Mouse (Mus musculus) testis, postnatal 10 days (tissue): ENCODE data around the gene Il31ra.

Source experiments
- DNase-seq: peaks from one replicate; pipeline ENCODE4 v3.0.0; 2021; ENCODE audit warnings: low spot score

Il31ra gene

GRCm38 (mm10) chr13:112507691-112508090, 86.5 kb downstream of the Il31ra start:
- DNase-seq, result no peak

- no peak for DNase-seq
Observed at GRCm38 (mm10) chr13:112506766-112507165, 87.4 kb downstream of the Il31ra start.

- DNase-seq, result no peak
Observed at GRCm38 (mm10) chr13:112505436-112505835, 88.7 kb downstream of the Il31ra start.

GRCm38 (mm10) chr13:112503846-112504245, 90.3 kb downstream of the Il31ra start:
- DNase-seq, result no peak

GRCm38 (mm10) chr13:112500466-112500865, 93.7 kb downstream of the Il31ra start:
- no peak for DNase-seq

GRCm38 (mm10) chr13:112500027-112500426, 94.1 kb downstream of the Il31ra start:
- no peak for DNase-seq

GRCm38 (mm10) chr13:112494590-112494989, 99.6 kb downstream of the Il31ra start:
- DNase-seq, result no peak

GRCm38 (mm10) chr13:112492285-112492678, 101.9 kb downstream of the Il31ra start:
- no peak for DNase-seq

- no peak for DNase-seq
Observed at GRCm38 (mm10) chr13:112491636-112492284, 102.4 kb downstream of the Il31ra start.

GRCm38 (mm10) chr13:112490036-112490435, 104.1 kb downstream of the Il31ra start:
- DNase-seq, result no peak

GRCm38 (mm10) chr13:112486676-112487075, 107.5 kb downstream of the Il31ra start:
- no peak for DNase-seq

- DNase-seq, result no peak
Observed at GRCm38 (mm10) chr13:112486236-112486635, 107.9 kb downstream of the Il31ra start.

- DNase-seq, result no peak
Observed at GRCm38 (mm10) chr13:112483015-112483414, 111.1 kb downstream of the Il31ra start.

- no peak for DNase-seq
Observed at GRCm38 (mm10) chr13:112482525-112482924, 111.6 kb downstream of the Il31ra start.

- no peak for DNase-seq
Observed at GRCm38 (mm10) chr13:112479926-112480325, 114.2 kb downstream of the Il31ra start.

- DNase-seq, result no peak
Observed at GRCm38 (mm10) chr13:112479032-112479431, 115.1 kb downstream of the Il31ra start.

- DNase-seq, result no peak
Observed at GRCm38 (mm10) chr13:112473757-112474755, 120.1 kb downstream of the Il31ra start.

- no peak for DNase-seq
Observed at GRCm38 (mm10) chr13:112472401-112473023, 121.6 kb downstream of the Il31ra start.

- no peak for DNase-seq
Observed at GRCm38 (mm10) chr13:112471201-112471600, 123.0 kb downstream of the Il31ra start.
